Mouse (Mus musculus) cerebellum, adult 2 months (tissue): Measurements from ENCODE around the gene Plppr2. TPM values are rescaled to one million over a fixed set of nuclear protein-coding genes. Genes with fewer than 3 reads are reported as not detected.
A peak's percentile ranks its signal among the peaks of the same experiment; 100 is the strongest.

Source experiments
- DNase-seq, 2 experiments: peaks; one replicate each; pipeline ENCODE4 v3.0.0; 2021
- H3K27ac ChIP-seq: fragments of 200-500 bp; 2 replicates; pipeline ENCODE4 v1.5.1; 2012; ENCODE audit warnings: low read length, control low read depth, inconsistent platforms; ENCODE audit not compliant: insufficient read depth
- H3K27me3 ChIP-seq: fragments of 200-500 bp; 2 replicates; pipeline ENCODE4 v1.6.1; 2012; ENCODE audit warnings: inconsistent platforms, mild to moderate bottlenecking, low read length, moderate library complexity; ENCODE audit not compliant: control insufficient read depth, insufficient read depth
- H3K4me1 ChIP-seq: fragments of 200-500 bp; 2 replicates; pipeline ENCODE4 v1.6.1; 2011; ENCODE audit warnings: low read length; ENCODE audit not compliant: control insufficient read depth, insufficient read depth
- H3K4me3 ChIP-seq: fragments of 200-500 bp; replicated peaks from 2 replicates; pipeline ENCODE3; 2011; ENCODE audit warnings: mild to moderate bottlenecking, low read depth, low read length, control low read depth; ENCODE audit not compliant: insufficient read depth
- CTCF ChIP-seq: fragments of 200-500 bp; IDR thresholded peaks from 2 replicates; pipeline ENCODE4 v1.5.1; 2011; ENCODE audit warnings: low read depth, mild to moderate bottlenecking, control low read depth, low read length, moderate library complexity, borderline replicate concordance; ENCODE audit not compliant: insufficient read depth
- POLR2A ChIP-seq: fragments of 200-500 bp; IDR thresholded peaks from 2 replicates; pipeline ENCODE4 v1.6.1; 2011; ENCODE audit warnings: low read length, control low read depth, borderline replicate concordance; ENCODE audit not compliant: insufficient read depth
- WGBS: fragments of 180-500 bp; shearing (Covaris S2); methylation state at CpG from one replicate; pipeline ENCODE4 v1.1.7; 2018; 5-methylcytosine and 5-hydroxymethylcytosine counted together
- polyA plus RNA-seq: library from polyadenylated mRNA; depleted of rRNA; stranded (reverse); fragments of >200 nt; gene quantifications from 2 replicates; pipeline ENCODE4 v1.2.3, GENCODE M21; 2012

Gene Plppr2
- polyA plus RNA-seq, 1 experiment: 97.5 TPM

GRCm38 (mm10) chr9:21917493-21918034, 19.3 kb upstream of the Plppr2 start:
- no peaks in the 10 kb centered on the region for H3K27me3 ChIP-seq
- no peak for DNase-seq
- H3K4me3 ChIP-seq: peak overlapping the region; percentile 67
- TF ChIP-seq CTCF (no peak), POLR2A (no peak)
- no peaks in the 10 kb centered on the region for H3K4me1 ChIP-seq
- 2% methylated on average over 35 of the region's 35 CpGs for WGBS
- peak overlapping the region; percentile 68; the same call in 1 of the 2 replicates for H3K27ac ChIP-seq

- WGBS: under 1% methylated on average over 36 of the region's 36 CpGs
- DNase-seq: peak; percentile 87 to 88
- Histone ChIP-seq H3K4me3 (peak within 1 kb of the TSS; percentile 67), H3K27me3 (no peaks in the 10 kb centered on the region), H3K27ac (peak within 1 kb of the TSS; percentile 68; the same call in 1 of the 2 replicates), H3K4me1 (no peaks in the 10 kb centered on the region)
- TF ChIP-seq POLR2A (peak; percentile 46; the same call in 1 of the 2 replicates), CTCF (no peak)
Measured at GRCm38 (mm10) chr9:21918035-21918592, 18.7 kb upstream of the Plppr2 start, which contains the start of gene Rab3d. TSS of gene Rab3d (minus strand) at chr9:21918192.

GRCm38 (mm10) chr9:21918692-21919384, 18.0 kb upstream of the Plppr2 start:
- TF ChIP-seq POLR2A (no peak), CTCF (no peak)
- no peak overlapping the region for H3K27ac ChIP-seq
- 17% methylated on average over 5 of the region's 5 CpGs for WGBS
- DNase-seq: no peak
- peak overlapping the region; percentile 67 for H3K4me3 ChIP-seq
- H3K4me1 ChIP-seq: peaks cover under 1% of the 10 kb centered on the region; the same call in 1 of the 2 replicates
- H3K27me3 ChIP-seq: no peaks in the 10 kb centered on the region

- peaks cover 14% of the 10 kb centered on the region for H3K4me1 ChIP-seq
- DNase-seq: no peak
- TF ChIP-seq POLR2A (no peak), CTCF (no peak)
- no peak overlapping the region for H3K4me3 ChIP-seq
- no peaks in the 10 kb centered on the region for H3K27me3 ChIP-seq
- H3K27ac ChIP-seq: no peak overlapping the region
- WGBS: 89% methylated on average over 4 of the region's 4 CpGs
Measured at GRCm38 (mm10) chr9:21923036-21923435, 13.8 kb upstream of the Plppr2 start.

- WGBS: 78% methylated on average over 3 of the region's 3 CpGs
- Histone ChIP-seq H3K4me1 (peaks cover 14% of the 10 kb centered on the region), H3K4me3 (no peak overlapping the region), H3K27ac (no peak overlapping the region), H3K27me3 (no peaks in the 10 kb centered on the region)
- DNase-seq: no peak
- TF ChIP-seq POLR2A (no peak), CTCF (no peak)
Measured at GRCm38 (mm10) chr9:21923490-21924098, 13.2 kb upstream of the Plppr2 start.

- H3K27ac ChIP-seq: no peak overlapping the region
- H3K4me3 ChIP-seq: no peak overlapping the region
- TF ChIP-seq POLR2A: no peak
- no peak for TF ChIP-seq CTCF
- DNase-seq: peak; percentile 68 to 78
- 49% methylated on average over 6 of the region's 6 CpGs for WGBS
- H3K27me3 ChIP-seq: no peaks in the 10 kb centered on the region
- H3K4me1 ChIP-seq: peaks cover 14% of the 10 kb centered on the region
Measured at GRCm38 (mm10) chr9:21924099-21924493, 12.7 kb upstream of the Plppr2 start.

- no peak for TF ChIP-seq CTCF
- no peak for TF ChIP-seq POLR2A
Measured at GRCm38 (mm10) chr9:21925034-21925433, 11.8 kb upstream of the Plppr2 start.

More at GRCm38 (mm10) chr9:21925034-21925433, 11.8 kb upstream of the Plppr2 start:
- no peaks in the 10 kb centered on the region for H3K27me3 ChIP-seq
- 85% methylated on average over 3 of the region's 3 CpGs for WGBS
- H3K27ac ChIP-seq: no peak overlapping the region
- no peak for DNase-seq
- no peak overlapping the region for H3K4me3 ChIP-seq
- H3K4me1 ChIP-seq: peaks cover 14% of the 10 kb centered on the region
